Mouse (Mus musculus) kidney, adult 11 months (tissue): Measurements from ENCODE around the gene Ezr.

ENCODE experiments used
- DNase-seq: peaks from one replicate; pipeline ENCODE4 v3.0.0; 2022

The Ezr gene

GRCm38 (mm10) chr17:6782611-6783005 is at the start of gene Ezr:
Gene Ezr (minus strand): TSS chr17:6782784.
- peak; percentile 88 for DNase-seq

GRCm38 (mm10) chr17:6830004-6830592 is 47.5 kb upstream of the Ezr start:
- no peak for DNase-seq

- no peak for DNase-seq
Measured at GRCm38 (mm10) chr17:6828531-6829150, 46.1 kb upstream of the Ezr start.

- DNase-seq = peak; percentile 96
Measured at GRCm38 (mm10) chr17:6827740-6828461, 45.3 kb upstream of the Ezr start.

- no peak for DNase-seq
Measured at GRCm38 (mm10) chr17:6827159-6827733, 44.7 kb upstream of the Ezr start.

GRCm38 (mm10) chr17:6816796-6817195 is 34.2 kb upstream of the Ezr start:
- DNase-seq = no peak

GRCm38 (mm10) chr17:6816151-6816550 is 33.6 kb upstream of the Ezr start:
- no peak for DNase-seq

- peak; percentile 68 for DNase-seq
Measured at GRCm38 (mm10) chr17:6814656-6815055, 32.1 kb upstream of the Ezr start.

- peak; percentile 84 for DNase-seq
Measured at GRCm38 (mm10) chr17:6812851-6813191, 30.2 kb upstream of the Ezr start.

GRCm38 (mm10) chr17:6811931-6812850 is 29.6 kb upstream of the Ezr start:
- peak; percentile 82 for DNase-seq

- peak; percentile 41 for DNase-seq
Measured at GRCm38 (mm10) chr17:6809331-6809730, 26.7 kb upstream of the Ezr start.

GRCm38 (mm10) chr17:6808521-6809165 is 26.1 kb upstream of the Ezr start:
- DNase-seq = no peak

- DNase-seq = no peak
Measured at GRCm38 (mm10) chr17:6807827-6808520, 25.4 kb upstream of the Ezr start.

GRCm38 (mm10) chr17:6804853-6805543 is 22.4 kb upstream of the Ezr start:
- DNase-seq = no peak

- DNase-seq = no peak
Measured at GRCm38 (mm10) chr17:6804111-6804510, 21.5 kb upstream of the Ezr start.

- no peak for DNase-seq
Measured at GRCm38 (mm10) chr17:6803614-6804013, 21.0 kb upstream of the Ezr start.

- DNase-seq = no peak
Measured at GRCm38 (mm10) chr17:6798392-6799061, 15.9 kb upstream of the Ezr start.

GRCm38 (mm10) chr17:6797471-6797870 is 14.9 kb upstream of the Ezr start:
- no peak for DNase-seq

- DNase-seq = no peak
Measured at GRCm38 (mm10) chr17:6794160-6794751, 11.7 kb upstream of the Ezr start.

- DNase-seq = no peak
Measured at GRCm38 (mm10) chr17:6789581-6790118, 7.1 kb upstream of the Ezr start.
